Mouse (Mus musculus): Measurements from ENCODE around the gene Snca. TPM values are rescaled to one million over a fixed set of nuclear protein-coding genes. Genes with fewer than 3 reads are reported as not detected.

Gene Snca
- total RNA-seq (2017) = 170 and 172 TPM in 2 replicates

GRCm38 (mm10) chr6:60829282-60829891, at the start of gene Snca:
Snca (minus strand) TSS chr6:60829855.
- no peak for ATAC-seq (ENCODE audit: extremely low read depth, insufficient number of reproducible peaks, low FRiP score, poor library complexity, severe bottlenecking)

GRCm38 (mm10) chr6:60870126-60870525, 40.5 kb upstream of the Snca start:
- no peak for ATAC-seq (ENCODE audit: extremely low read depth, insufficient number of reproducible peaks, low FRiP score, poor library complexity, severe bottlenecking)

- ATAC-seq (ENCODE audit: extremely low read depth, insufficient number of reproducible peaks, low FRiP score, poor library complexity, severe bottlenecking) = no peak
Measured at GRCm38 (mm10) chr6:60856599-60856998, 26.9 kb upstream of the Snca start.

GRCm38 (mm10) chr6:60851690-60852089, 22.0 kb upstream of the Snca start:
- ATAC-seq (ENCODE audit: extremely low read depth, insufficient number of reproducible peaks, low FRiP score, poor library complexity, severe bottlenecking) = no peak

GRCm38 (mm10) chr6:60828429-60829264, 1.0 kb downstream of the Snca start:
- no peak for ATAC-seq (ENCODE audit: extremely low read depth, insufficient number of reproducible peaks, low FRiP score, poor library complexity, severe bottlenecking)

GRCm38 (mm10) chr6:60828047-60828428, 1.6 kb downstream of the Snca start:
- ATAC-seq (ENCODE audit: extremely low read depth, insufficient number of reproducible peaks, low FRiP score, poor library complexity, severe bottlenecking) = no peak

GRCm38 (mm10) chr6:60827290-60827689, 2.4 kb downstream of the Snca start:
- no peak for ATAC-seq (ENCODE audit: extremely low read depth, insufficient number of reproducible peaks, low FRiP score, poor library complexity, severe bottlenecking)

GRCm38 (mm10) chr6:60819272-60819671, 10.4 kb downstream of the Snca start:
- ATAC-seq (ENCODE audit: extremely low read depth, insufficient number of reproducible peaks, low FRiP score, poor library complexity, severe bottlenecking) = no peak

GRCm38 (mm10) chr6:60813516-60813915, 16.1 kb downstream of the Snca start:
- no peak for ATAC-seq (ENCODE audit: extremely low read depth, insufficient number of reproducible peaks, low FRiP score, poor library complexity, severe bottlenecking)

- ATAC-seq (ENCODE audit: extremely low read depth, insufficient number of reproducible peaks, low FRiP score, poor library complexity, severe bottlenecking) = no peak
Measured at GRCm38 (mm10) chr6:60798266-60798665, 31.4 kb downstream of the Snca start.

- no peak for ATAC-seq (ENCODE audit: extremely low read depth, insufficient number of reproducible peaks, low FRiP score, poor library complexity, severe bottlenecking)
Measured at GRCm38 (mm10) chr6:60793659-60794365, 35.8 kb downstream of the Snca start.

GRCm38 (mm10) chr6:60786955-60787354, 42.7 kb downstream of the Snca start:
- no peak for ATAC-seq (ENCODE audit: extremely low read depth, insufficient number of reproducible peaks, low FRiP score, poor library complexity, severe bottlenecking)

GRCm38 (mm10) chr6:60771899-60772298, 57.8 kb downstream of the Snca start:
- no peak for ATAC-seq (ENCODE audit: extremely low read depth, insufficient number of reproducible peaks, low FRiP score, poor library complexity, severe bottlenecking)

GRCm38 (mm10) chr6:60765696-60766095, 64.0 kb downstream of the Snca start:
- ATAC-seq (ENCODE audit: extremely low read depth, insufficient number of reproducible peaks, low FRiP score, poor library complexity, severe bottlenecking) = no peak

- ATAC-seq (ENCODE audit: extremely low read depth, insufficient number of reproducible peaks, low FRiP score, poor library complexity, severe bottlenecking) = no peak
Measured at GRCm38 (mm10) chr6:60762864-60763263, 66.8 kb downstream of the Snca start.

GRCm38 (mm10) chr6:60761710-60762109, 67.9 kb downstream of the Snca start:
- ATAC-seq (ENCODE audit: extremely low read depth, insufficient number of reproducible peaks, low FRiP score, poor library complexity, severe bottlenecking) = no peak

- ATAC-seq (ENCODE audit: extremely low read depth, insufficient number of reproducible peaks, low FRiP score, poor library complexity, severe bottlenecking) = no peak
Measured at GRCm38 (mm10) chr6:60754975-60755374, 74.7 kb downstream of the Snca start.

GRCm38 (mm10) chr6:60745965-60746364, 83.7 kb downstream of the Snca start:
- ATAC-seq (ENCODE audit: extremely low read depth, insufficient number of reproducible peaks, low FRiP score, poor library complexity, severe bottlenecking) = no peak

- ATAC-seq (ENCODE audit: extremely low read depth, insufficient number of reproducible peaks, low FRiP score, poor library complexity, severe bottlenecking) = no peak
Measured at GRCm38 (mm10) chr6:60741427-60742071, 88.1 kb downstream of the Snca start.

Measured in neutrophil, adult 5-6 weeks (primary cell).